Mouse (Mus musculus) spleen, embryonic (tissue): ENCODE results near the gene Cenpf.
"Not testable (repeated sequence)": the region's sequence is repeated elsewhere in the genome, so short reads cannot be mapped to it uniquely, and the experiment has no call there.

Experiments used
- CTCF ChIA-PET: fragments of 350-600 bp; sonication (Branson Sonifier 250); formaldehyde crosslinking; loops from one replicate; lab custom pipeline; 2022; lab: Charles Lee

Gene Cenpf

DNA sequence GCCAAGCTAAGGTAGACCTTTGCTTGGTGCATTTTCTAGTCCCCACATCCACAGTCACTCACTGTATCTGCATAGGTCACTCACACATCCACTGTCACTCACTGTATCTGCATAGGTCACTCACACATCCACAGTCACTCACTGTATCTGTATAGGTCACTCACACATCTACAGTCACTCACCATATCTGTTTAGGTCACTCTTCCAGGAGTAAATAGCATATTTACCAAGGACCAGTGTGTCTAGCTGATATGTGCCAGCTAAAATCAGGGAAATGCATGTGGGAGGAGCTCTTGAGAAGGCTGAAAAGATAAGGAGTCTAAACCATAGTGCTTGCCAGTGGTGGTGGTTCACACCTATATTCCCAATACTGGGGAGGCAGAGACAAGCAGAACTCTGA, 7.4 kb upstream of the Cenpf start:
- CTCF ChIA-PET = interaction anchor here (1.1 kb wide), 1 partner anchor 8 kb away, joined by 3 read pairs; no protein-coding TSS in a partner anchor

DNA sequence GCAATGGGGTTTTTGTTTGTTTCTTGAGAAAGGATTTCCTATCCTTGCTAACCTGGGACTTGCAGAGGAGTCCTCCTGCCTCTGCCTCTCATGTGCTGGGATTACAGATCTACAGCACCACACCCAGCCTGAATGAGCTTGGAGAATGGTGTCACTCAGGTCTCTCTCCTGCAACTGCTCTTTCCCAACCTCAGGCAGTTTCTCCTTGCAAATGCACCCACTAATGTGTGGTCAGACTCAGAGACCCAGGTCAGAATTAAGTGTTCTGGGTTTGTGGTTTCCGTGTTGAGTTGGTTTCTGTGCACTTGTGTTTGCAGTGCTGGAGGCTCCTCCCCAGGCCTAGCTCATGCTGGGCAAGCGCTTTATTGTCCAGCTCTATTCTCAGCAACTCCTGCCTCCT, 6.5 kb upstream of the Cenpf start:
- CTCF ChIA-PET = interaction anchor here (1.1 kb wide), 1 partner anchor 9 kb away, joined by 3 read pairs; no protein-coding TSS in a partner anchor

DNA sequence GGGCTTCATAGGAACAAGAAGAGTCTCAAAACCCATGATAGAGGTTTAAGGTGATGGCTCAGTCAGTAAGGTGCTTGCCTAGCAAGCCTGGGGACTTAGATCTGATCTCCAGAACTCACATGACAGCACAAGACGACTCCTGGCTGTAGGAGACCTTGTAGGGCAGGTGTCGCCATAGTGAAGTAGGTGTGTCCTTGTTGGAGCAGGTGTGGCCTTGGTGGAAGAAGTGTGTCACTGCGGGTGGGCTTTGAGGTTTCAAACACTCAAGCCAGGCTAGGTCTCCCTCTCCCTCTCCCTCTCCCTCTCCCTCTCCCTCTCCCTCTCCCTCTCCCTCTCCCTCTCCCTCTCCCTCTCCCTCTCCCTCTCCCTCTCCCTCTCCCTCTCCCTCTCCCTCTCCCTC, 4.6 kb upstream of the Cenpf start:
- CTCF ChIA-PET = not testable (repeated sequence)

DNA sequence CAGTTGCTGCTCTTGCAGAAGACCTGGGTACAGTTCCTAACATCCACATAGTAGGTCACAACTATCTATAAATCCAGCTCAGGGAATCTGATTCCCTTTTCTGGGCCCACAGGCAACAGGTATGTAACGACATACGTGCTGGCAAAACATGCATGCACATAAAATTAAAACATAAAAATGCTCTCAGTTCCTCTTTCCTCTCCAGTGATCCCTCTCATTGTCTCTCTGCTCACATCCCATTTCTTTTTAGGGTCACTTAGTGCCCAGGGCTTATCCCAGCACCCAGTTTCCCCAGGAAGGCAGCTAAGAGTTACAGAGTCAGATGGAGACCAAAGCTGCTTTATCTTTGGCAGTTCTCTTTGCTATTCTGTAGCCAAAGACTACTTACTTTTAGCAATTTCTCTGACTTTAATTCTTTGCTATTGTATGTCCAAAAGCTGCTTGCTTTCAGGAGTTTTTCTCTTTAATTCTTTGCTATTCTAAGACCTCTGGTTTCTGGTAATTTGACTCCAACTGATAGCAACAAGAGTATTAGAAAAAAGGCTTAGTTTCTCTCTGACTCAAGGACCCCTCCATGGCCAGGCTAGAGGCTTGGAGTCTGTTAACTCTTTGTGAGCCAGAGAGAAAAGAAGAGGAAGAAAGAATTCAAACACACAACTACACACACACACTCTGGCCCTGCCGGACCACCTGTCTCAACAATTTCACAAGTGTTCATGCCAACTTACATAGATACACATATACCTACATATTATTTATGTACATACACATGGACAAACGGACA, 1.4 kb upstream of the Cenpf start:
- CTCF ChIA-PET = no interaction called here

DNA sequence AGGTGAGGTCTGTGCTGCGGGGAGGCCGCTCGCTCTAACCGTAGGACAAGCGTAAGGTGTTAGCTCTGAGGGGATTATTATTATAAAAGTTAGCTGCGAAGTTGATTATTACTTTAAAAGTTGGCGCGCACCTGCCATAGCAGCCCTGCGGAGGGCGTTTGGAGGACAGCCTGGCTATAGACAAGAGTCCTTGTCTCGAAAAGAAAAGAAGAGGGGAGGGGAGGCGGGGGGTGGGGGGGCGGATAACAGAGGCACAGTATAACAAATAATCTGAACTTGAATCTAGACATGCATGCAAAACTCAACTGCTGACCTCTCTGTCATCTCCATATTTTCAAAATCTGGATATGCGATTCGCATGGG, 483 bp upstream of the Cenpf start:
- CTCF ChIA-PET = no interaction called here

DNA sequence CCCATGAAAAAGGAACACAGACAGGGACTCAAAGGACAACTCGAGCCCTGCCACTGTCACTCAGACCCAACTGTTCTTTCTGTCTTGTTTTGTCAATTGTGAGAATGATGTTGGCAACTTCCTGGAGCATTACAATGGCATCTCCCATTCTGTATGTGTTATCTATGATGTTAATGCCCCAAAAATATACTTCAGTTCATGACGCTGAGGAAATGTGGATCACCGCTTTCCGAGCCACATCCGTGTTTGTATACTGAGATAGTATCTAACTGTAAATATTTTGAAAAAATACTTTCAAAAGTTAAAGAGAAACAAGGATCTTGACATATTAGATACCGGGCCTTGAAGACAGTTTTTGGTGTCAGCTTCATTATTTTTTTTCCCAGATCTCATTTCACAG, 1.9 kb downstream of the Cenpf start:
- CTCF ChIA-PET = no interaction called here

DNA sequence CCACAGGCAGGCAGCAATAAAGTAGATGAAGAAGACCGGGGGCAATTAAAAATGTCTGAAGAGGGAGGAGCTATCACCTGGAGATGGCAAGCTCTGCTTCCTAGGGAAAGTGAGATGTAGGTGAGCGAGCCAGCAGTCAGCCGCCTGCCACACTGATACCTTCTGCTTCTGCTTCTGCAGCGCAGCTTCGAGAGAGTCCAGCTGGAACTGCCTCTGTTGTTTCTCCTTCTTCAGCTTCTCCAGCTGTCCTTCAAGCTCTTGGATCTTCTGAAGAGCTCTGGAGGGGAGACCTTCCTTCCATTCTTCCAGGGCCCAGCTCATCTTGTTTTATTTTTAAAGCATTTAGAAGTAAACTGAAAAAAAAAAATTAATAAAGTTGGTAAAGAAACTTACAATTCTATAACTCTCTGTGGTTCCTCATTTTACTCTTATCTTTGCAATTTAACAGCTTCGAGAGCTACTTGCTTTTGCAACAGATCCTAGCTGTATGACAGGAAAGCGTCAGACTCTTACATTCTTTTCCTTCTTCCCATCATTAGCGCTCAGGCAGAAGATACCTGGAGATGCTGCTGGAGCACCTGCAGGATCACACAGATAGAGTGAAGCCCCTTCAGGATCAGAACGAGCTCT, 3.0 kb downstream of the Cenpf start:
- CTCF ChIA-PET = no interaction called here

DNA sequence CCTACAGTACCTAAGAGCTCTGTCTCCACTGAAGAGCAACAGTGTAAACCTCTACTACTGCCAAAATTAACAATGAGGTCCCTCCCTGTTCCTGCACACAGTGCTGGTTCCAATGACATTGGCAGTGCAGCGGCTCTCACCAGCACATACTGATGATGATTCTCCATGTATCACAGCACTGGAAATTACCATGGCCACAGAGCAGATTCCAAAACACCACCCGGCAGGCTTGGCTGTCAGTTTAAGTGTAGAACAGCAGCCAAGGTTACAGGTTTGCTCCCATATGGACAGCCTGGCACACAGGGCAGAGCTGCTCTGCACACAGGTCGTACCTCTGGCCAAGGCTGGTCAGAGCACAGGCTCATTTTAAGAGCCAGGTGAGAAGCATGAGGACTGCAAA, 8.3 kb downstream of the Cenpf start:
- CTCF ChIA-PET = no interaction called here

DNA sequence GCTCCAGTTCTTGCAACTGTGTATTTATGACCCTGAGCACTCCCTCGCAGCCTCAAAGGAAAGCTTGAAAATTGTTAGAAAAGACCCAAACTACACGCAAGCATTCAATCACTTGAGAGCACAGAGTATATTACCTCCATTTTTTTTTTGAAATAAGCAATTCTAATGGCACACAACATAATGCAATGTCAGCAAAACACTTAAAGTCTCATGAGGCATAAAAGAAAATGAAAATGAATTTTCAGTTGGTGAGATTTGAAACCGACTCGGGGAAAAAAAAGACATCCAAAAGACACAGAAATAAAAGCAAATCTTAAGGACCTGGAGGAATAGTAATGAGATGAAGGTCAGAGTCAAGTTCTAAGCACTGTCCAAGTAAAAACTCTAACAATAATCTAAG, 11.9 kb downstream of the Cenpf start:
- CTCF ChIA-PET = no interaction called here

DNA sequence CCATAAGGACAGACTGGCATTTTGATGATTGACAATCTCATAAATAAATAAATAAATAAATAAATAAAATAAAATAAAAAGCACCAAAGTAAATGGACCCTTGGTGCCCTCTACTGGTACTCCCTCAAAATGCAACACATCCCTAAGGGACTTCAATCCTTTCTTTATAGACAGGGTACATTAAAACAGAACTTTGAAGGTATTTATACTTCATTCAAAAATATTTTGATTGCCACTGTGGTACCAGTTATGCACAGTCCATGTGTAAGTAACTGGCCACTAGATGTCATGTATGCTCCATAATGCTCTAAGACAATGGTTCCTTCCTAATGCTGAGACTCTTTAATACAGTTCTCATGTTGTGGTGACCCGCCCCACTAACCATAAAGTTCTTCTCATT, 12.5 kb downstream of the Cenpf start:
- CTCF ChIA-PET = no interaction called here

DNA sequence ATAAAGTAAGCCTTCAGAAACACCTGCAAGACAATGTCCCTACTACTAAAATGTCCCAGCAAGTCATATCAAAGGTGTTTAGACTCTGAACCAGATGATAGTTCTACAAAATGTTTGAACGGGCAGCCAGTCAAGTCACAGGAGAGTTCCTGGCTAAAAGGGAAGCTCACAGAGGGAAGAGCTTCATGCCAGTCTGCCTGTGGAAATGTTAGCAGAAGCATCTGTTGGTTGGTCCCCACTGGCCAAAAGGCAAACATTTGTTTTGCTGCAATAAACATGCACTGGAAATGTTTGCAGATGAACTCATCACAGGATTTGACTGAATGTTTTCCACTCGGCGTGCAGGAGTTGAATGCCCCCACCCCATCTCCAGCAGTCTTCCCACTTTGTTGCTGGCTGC, 21.9 kb downstream of the Cenpf start:
- CTCF ChIA-PET = no interaction called here

DNA sequence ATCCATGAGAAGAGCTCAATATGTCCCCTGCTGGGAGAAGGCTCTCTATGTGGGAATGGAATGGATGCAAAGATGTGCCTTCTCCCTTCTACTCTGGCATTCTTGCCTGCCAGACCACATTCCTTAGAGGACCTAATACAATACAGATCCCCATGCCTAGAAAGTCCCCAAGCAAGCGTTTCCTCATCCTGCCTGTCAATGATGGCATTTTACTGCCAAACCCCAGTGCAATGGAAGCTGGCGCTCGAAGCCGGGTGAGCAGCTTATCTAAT, 23.1 kb downstream of the Cenpf start:
- CTCF ChIA-PET = interaction anchor here (0.6 kb wide), 1 partner anchor 844 kb away, joined by 3 read pairs; no protein-coding TSS in a partner anchor

DNA sequence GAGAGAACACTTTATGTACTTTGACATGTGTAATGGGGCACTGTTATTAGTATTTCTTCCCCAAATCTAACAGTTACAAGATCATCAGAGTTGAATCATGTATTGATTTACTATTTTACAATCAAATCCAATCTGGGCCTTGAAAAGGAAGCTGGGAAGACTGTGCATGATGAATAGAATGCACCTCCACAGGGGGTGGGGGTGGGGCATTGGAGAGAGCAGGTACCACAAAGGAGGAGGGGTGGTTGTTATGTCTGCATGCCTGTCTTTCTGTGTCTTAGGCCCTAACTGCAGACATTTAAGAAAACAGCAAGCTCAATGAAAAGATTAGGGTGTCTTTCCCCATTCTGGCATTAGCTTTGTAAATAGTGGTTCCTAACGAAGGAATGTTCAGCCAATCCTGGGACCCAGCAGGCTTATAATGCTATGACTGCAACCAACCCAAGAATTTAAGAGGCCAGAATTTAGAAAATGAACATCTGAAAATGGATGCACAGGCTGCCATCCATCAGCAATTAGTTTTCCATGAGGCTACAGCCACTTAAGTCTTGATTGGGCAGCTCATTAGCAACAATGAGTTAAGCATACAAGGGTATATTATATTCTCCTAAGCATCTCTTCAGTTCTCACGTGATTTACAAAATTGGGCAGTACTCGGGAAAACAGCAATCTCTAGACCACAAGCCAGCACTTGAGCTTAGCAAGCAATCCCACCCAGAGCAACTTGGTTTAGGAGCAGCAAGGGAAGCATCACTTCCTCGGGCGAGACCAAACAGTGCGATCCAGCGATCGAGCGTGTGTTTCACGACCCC, 23.6 kb downstream of the Cenpf start:
- CTCF ChIA-PET = interaction anchor here (0.6 kb wide), 1 partner anchor 844 kb away, joined by 3 read pairs; no protein-coding TSS in a partner anchor

DNA sequence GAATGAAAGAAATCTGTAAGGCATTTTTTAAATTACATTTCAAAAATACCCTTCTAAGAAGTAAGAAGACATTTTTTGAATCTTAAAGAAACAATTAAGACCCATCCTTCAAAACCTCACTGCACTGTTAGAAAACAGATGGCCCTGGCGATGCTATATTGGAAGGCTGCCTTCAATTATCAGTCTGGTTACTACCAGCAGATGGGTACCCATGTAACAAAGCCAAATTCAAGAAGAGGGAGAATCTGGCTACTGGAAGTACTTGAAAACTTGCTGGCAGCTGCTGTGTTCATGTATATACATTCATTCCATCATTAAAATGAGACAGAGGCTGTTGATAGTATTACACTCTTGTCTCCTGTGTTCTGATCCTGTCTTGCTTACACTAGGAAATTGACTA, 24.4 kb downstream of the Cenpf start:
- CTCF ChIA-PET = no interaction called here

DNA sequence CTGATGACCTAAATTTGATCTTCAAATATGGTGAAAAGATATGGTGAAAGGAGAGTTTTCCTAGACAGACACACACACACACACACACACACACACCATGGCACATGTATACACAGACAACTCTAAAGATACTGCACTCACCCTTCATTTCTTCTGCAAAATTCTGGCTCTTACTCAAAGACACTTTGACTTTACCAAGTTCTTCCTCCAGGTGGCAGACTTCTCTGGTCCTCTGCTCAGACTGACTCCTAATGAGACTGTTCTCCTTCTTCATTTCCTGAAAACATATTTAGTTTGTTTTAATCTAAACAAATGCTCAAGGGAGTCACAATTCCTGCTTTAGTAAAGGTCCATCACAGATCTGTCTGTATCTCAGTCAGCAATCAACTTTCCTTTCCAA, 26.0 kb downstream of the Cenpf start:
- CTCF ChIA-PET = no interaction called here

DNA sequence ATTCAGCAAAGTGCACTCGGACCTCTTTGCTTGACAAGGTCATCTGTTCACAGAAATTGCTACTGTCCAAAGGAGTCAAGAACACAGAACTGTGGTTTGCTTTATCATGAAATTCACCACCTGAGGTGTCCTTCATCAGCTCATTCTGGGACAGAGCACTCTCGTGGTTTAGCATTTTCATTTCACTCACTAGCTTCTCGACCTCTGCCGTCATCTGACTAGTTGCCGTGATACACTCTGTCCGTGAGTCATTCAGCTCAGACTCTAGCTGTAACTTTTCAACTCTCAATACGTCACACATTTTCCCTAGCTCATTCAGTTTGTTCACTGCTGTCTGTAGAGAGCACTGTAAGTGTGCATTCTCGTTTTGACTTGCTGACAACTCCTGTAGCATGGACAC, 30.5 kb downstream of the Cenpf start:
- CTCF ChIA-PET = no interaction called here

DNA sequence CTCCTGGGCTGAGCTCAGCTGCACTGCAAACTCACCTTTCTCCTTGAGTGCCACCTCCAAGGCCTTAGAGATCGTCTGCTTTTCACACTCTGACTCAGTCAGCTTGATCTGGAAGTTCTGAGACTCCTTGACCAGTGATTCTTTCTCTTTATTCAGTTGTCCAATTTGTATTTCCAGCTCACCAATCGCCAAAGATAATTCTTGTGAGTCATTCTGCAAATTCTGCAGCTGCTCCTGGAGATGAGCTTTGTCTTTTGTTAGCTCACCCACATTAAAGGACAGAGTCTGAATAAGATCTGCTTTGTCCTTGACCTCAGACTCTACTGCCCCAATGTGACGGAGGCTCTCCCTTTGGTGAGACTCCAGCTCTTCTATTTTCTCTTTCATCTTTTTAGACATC, 34.1 kb downstream of the Cenpf start:
- CTCF ChIA-PET = no interaction called here

DNA sequence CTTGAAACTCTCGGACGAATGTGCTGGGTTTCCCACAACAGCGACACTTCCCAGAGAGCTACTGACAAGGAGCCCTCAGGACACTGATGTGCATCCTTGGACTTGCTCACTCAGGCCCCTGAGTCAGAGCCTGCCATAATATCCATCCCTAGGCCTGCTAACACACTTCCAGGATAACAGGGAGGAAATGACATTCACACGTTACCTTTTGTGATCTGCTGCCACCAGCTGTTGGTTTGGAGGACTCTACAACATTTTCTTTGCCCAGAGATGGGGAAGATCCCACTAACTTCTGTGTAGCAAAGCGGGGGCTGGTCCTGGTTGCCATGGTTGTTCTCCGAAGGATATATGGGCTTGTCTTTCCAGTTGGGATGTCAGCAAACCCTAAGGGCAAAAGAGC, 41.3 kb downstream of the Cenpf start:
- CTCF ChIA-PET = no interaction called here

DNA sequence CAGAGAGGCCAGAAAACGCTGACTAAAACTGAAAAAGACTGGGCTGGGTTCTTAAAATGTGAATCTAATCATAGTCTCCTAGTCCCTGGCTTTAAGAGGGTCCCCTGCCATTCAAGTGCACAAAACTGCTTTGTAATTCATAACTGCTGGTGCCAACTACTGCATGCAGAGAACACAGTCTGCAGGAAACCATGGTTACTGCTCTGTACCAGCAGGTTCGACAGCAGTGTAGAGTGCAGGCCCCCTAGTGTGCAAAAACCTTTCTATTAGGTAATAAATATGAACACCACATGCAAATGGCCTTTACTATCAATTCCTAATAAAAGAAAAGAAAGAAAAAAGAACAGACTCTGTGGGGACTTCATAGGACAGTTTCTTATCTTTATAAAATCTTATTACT, 42.5 kb downstream of the Cenpf start:
- CTCF ChIA-PET = no interaction called here

DNA sequence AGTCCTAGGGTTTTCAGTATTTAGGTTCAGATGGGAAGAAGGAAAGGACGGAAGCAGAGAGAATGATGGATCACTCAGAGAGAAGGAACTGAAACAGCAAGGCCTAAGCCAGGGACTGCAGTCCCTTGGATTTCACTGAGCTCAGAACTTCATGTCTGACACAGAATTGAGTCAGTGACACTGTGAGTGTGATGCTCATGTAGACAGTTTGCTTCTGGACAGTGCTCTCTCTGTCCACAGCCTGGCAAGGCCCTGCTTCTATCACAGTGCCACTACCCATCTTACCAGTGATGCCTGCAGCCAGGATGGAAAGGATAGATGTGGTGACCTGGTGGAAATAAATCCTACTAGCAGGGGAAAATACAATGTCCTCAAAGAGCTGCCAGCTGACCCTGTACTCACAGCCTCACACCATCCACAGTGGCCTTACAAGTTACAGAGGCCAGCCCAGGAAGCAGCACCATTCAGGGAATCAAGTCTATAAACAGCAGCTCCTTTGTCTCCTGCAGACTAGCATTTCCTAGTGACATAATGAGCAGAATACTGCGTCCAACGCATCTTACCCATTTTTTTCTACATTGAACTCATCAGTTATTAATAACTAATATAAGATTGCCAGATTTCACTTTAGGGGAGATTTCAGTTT, 43.1 kb downstream of the Cenpf start:
- CTCF ChIA-PET = no interaction called here

DNA sequence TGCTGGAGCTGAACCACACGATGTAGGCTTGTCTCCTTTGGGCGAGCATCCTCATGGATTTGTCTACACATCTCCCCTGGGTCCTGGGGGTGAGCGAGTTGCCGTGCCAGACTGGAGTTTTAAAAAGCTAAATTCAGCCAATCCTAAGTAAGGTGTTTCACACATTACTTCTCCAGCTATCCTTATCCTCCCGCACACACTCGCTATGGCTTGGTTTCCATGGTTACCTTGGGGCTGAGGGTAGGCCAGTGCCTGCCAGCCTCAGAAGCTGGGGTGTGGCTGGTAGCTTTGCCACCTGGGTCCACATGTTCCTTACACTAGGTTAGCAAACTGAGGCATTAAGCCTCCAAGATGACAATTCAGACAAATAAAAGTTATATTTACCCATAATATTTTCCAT, 48.3 kb downstream of the Cenpf start:
- CTCF ChIA-PET = interaction anchor here (0.8 kb wide), 1 partner anchor 394 kb away, joined by 3 read pairs; no protein-coding TSS in a partner anchor

DNA sequence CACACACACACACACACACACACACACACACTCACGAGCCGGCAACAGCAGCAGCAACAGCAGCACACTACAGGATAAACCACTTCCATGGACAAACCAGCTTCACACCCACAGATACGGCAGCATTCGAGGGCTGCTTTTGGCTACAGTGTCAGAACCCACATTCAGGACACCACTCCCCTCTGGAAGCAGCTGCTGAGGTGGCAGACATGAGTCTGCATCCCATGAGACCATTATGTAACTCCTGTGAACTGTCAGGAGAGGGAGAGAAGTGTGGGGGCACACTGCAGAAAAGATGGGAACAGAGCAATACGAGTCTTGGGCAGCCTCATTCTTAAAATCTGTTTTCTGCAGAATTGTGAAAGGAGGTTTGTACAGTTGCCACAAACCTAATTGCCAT, 54.1 kb downstream of the Cenpf start:
- CTCF ChIA-PET = no interaction called here
